ENCODE assay signal across 9 mouse cellular contexts in genomic region chr5:114248174-114248589, GRCm38 (mm10). TPM values are rescaled to one million over a fixed set of nuclear protein-coding genes. Genes with fewer than 3 reads are reported as not detected.
DNase-seq lines count a peak whose midpoint lies in the region; ATAC-seq and TF ChIP-seq lines count a peak whose summit lies in the region.
"Had no signal": no experiment of that assay in that cellular context is flagged by ENCODE, and none has a peak within 500 bp of the region (broad histone marks: within the 10 kb centered on the region; RNA-seq: fewer than 3 reads in every experiment).

No protein-coding gene starts in this region.

- peaks cover 59% of the 10 kb centered on the region for H3K27me3 ChIP-seq in C2C12 (ENCODE audit: control insufficient read depth, insufficient read depth, insufficient read length)
- no peaks in the 10 kb centered on the region for H3K27me3 ChIP-seq in embryonic facial prominence, embryonic 15.5 days
- no peaks in the 10 kb centered on the region for H3K27me3 ChIP-seq in heart, embryonic 15.5 days
- no peaks in the 10 kb centered on the region for H3K27me3 ChIP-seq in liver, embryonic 14.5 days (ENCODE audit: control insufficient read depth, insufficient read depth, low read length)
- peaks cover 8% of the 10 kb centered on the region; the same call in 1 of the 2 replicates for H3K27me3 ChIP-seq in neural tube, embryonic 15.5 days (replicated peaks)

- no peaks in the 10 kb centered on the region for H3K9me3 ChIP-seq in embryonic facial prominence, embryonic 15.5 days (replicated peaks)
- H3K9me3 ChIP-seq in heart, embryonic 15.5 days (replicated peaks), result no peaks in the 10 kb centered on the region
- H3K9me3 ChIP-seq in liver, embryonic 14.5 days (ENCODE audit: control insufficient read depth, low read length), result no peaks in the 10 kb centered on the region
- no peaks in the 10 kb centered on the region for H3K9me3 ChIP-seq in neural tube, embryonic 15.5 days (replicated peaks)

- no peak for TF ChIP-seq POLR2A in bone marrow, adult 2 months (IDR thresholded peaks at IDR 0.05; ENCODE audit: borderline replicate concordance, control insufficient read depth, low read depth, low read length)

- H3K36me3 ChIP-seq in C2C12 (ENCODE audit: control insufficient read depth, insufficient read depth), result no peaks in the 10 kb centered on the region
- no peaks in the 10 kb centered on the region for H3K36me3 ChIP-seq in embryonic facial prominence, embryonic 15.5 days
- peaks cover 44% of the 10 kb centered on the region for H3K36me3 ChIP-seq in heart, embryonic 15.5 days
- H3K36me3 ChIP-seq in liver, embryonic 14.5 days (replicated peaks; ENCODE audit: control insufficient read depth, insufficient read depth, low read depth), result no peaks in the 10 kb centered on the region
- H3K36me3 ChIP-seq in neural tube, embryonic 15.5 days, result no peaks in the 10 kb centered on the region

- H3K4me1 ChIP-seq in bone marrow, adult 2 months (ENCODE audit: control insufficient read depth, insufficient read depth, low read length), result no peaks in the 10 kb centered on the region
- peaks cover 8% of the 10 kb centered on the region for H3K4me1 ChIP-seq in embryonic facial prominence, embryonic 15.5 days
- no peaks in the 10 kb centered on the region for H3K4me1 ChIP-seq in heart, embryonic 15.5 days (replicated peaks)
- H3K4me1 ChIP-seq in liver, embryonic 14.5 days (replicated peaks; ENCODE audit: control insufficient read depth in 2 of 2, insufficient read depth in 2 of 2, low read length in 1 of 2), result no peaks in the 10 kb centered on the region
- peaks cover 11% of the 10 kb centered on the region for H3K4me1 ChIP-seq in neural tube, embryonic 15.5 days

- H3K9ac ChIP-seq in embryonic facial prominence, embryonic 15.5 days, result no peak overlapping the region
- H3K9ac ChIP-seq in heart, embryonic 15.5 days, result no peak overlapping the region
- no peak overlapping the region for H3K9ac ChIP-seq in liver, embryonic 14.5 days (replicated peaks)
- H3K9ac ChIP-seq in neural tube, embryonic 15.5 days (replicated peaks), result no peak overlapping the region; the same call in 1 of the 2 replicates

- ATAC-seq in embryonic facial prominence, embryonic 15.5 days (ENCODE audit: insufficient number of reproducible peaks, low FRiP score, low TSS enrichment, low read depth), result 0 out of 2 replicates have a peak, but pooled peaks have one; percentile 58
- 0 out of 2 replicates have a peak, but pooled peaks have one; percentile 29 for ATAC-seq in heart, embryonic 15.5 days (replicated peaks; ENCODE audit: insufficient number of reproducible peaks, insufficient read depth, low FRiP score, low read depth)
- ATAC-seq in liver, embryonic 14.5 days (ENCODE audit: insufficient read depth), result no peak
- peak; percentile 85 for ATAC-seq in neural tube, embryonic 15.5 days (ENCODE audit: low FRiP score)

- H3K27ac ChIP-seq in bone marrow, adult 2 months (ENCODE audit: control insufficient read depth, insufficient read depth, low read depth, low read length, poor library complexity), result no peak overlapping the region
- H3K27ac ChIP-seq in embryonic facial prominence, embryonic 15.5 days (replicated peaks), result no peak overlapping the region
- no peak overlapping the region for H3K27ac ChIP-seq in heart, embryonic 15.5 days
- H3K27ac ChIP-seq in liver, embryonic 14.5 days, result no peak overlapping the region
- H3K27ac ChIP-seq in neural tube, embryonic 15.5 days (replicated peaks), result no peak overlapping the region

- no peaks in the 10 kb centered on the region for H3K79me3 ChIP-seq in C2C12 (ENCODE audit: low read depth)

- WGBS in bone marrow, adult 2 months, result 21% methylated on average over 14 of the region's 14 CpGs
- WGBS in embryonic facial prominence, embryonic 15.5 days, result 8% methylated on average over 14 of the region's 14 CpGs
- 19% methylated on average over 14 of the region's 14 CpGs for WGBS in heart, embryonic 15.5 days
- 14% methylated on average over 14 of the region's 14 CpGs for WGBS in liver, embryonic 14.5 days (ENCODE audit: insufficient replicate concordance)
- WGBS in neural tube, embryonic 15.5 days, result 19% methylated on average over 14 of the region's 14 CpGs

- no peak overlapping the region for H3ac ChIP-seq in C2C12 (ENCODE audit: control insufficient read depth, insufficient read length, low read depth)

- TF ChIP-seq EP300 in liver, embryonic 14.5 days (IDR thresholded peaks at IDR 0.05; ENCODE audit: low read depth), result no peak

- TF ChIP-seq CTCF in C2C12 (IDR thresholded peaks at IDR 0.05; ENCODE audit: control insufficient read depth, insufficient read depth, insufficient read length), result peak; percentile 96
- peak; percentile 84 for TF ChIP-seq CTCF in bone marrow, adult 2 months (IDR thresholded peaks at IDR 0.05; ENCODE audit: control insufficient read depth, insufficient read depth, low read length)
- peak; percentile 86 for TF ChIP-seq CTCF in liver, embryonic 14.5 days (IDR thresholded peaks at IDR 0.05; ENCODE audit: low read depth)

- no peak overlapping the region for H3K4me3 ChIP-seq in C2C12 (ENCODE audit: insufficient read depth, poor library complexity, severe bottlenecking)
- H3K4me3 ChIP-seq in bone marrow, adult 2 months (replicated peaks; ENCODE audit: control insufficient read depth, low read depth, low read length), result no peak overlapping the region
- no peak overlapping the region for H3K4me3 ChIP-seq in embryonic facial prominence, embryonic 15.5 days (replicated peaks)
- H3K4me3 ChIP-seq in heart, embryonic 15.5 days, result no peak overlapping the region
- H3K4me3 ChIP-seq in liver, embryonic 14.5 days (ENCODE audit: insufficient read depth in 1 of 2, low read depth in 2 of 2, low read length in 2 of 2), result no peak overlapping the region
- H3K4me3 ChIP-seq in neural tube, embryonic 15.5 days (replicated peaks), result no peak overlapping the region
- H3K4me3 ChIP-seq: erythroblast, embryonic 14.5 days had no signal

- peak overlapping the region; percentile 39 for H3K4me2 ChIP-seq in embryonic facial prominence, embryonic 15.5 days (replicated peaks)
- no peak overlapping the region for H3K4me2 ChIP-seq in heart, embryonic 15.5 days
- H3K4me2 ChIP-seq in liver, embryonic 14.5 days (ENCODE audit: low read depth), result no peak overlapping the region
- peak overlapping the region; percentile 40 for H3K4me2 ChIP-seq in neural tube, embryonic 15.5 days

- peak; percentile 77 for DNase-seq in kidney, postnatal 14 days
- peak; percentile 11 to 17 (median 11) for DNase-seq in liver, embryonic 14.5 days (ENCODE audit: low read depth in 3 of 3, low spot score in 3 of 3)
- peak; percentile 25 to 34 for DNase-seq in thymus, adult 18-20 months

- H3K79me2 ChIP-seq in C2C12 (ENCODE audit: control insufficient read depth, insufficient read depth), result no peaks in the 10 kb centered on the region

TF ChIP-seq in C2C12, 6 proteins besides CTCF, POLR2A, EP300 and RAD21:
- TF ChIP-seq USF1 (IDR thresholded peaks at IDR 0.05; ENCODE audit: low read depth) (no peak), MAX (IDR thresholded peaks at IDR 0.05) (no peak), MYOD1 (IDR thresholded peaks at IDR 0.05; ENCODE audit: control insufficient read depth, insufficient read length, low read depth) (no peak), CEBPB (IDR thresholded peaks at IDR 0.05; ENCODE audit: low read depth) (no peak), FOSL1 (IDR thresholded peaks at IDR 0.05; ENCODE audit: insufficient read depth, low read length, poor library complexity, severe bottlenecking) (no peak), MYOG (IDR thresholded peaks at IDR 0.05; ENCODE audit: control insufficient read depth, extremely low read depth, insufficient read length) (no peak)
TF ChIP-seq in C2C12: peak in this region for 0.

RNA-seq across cellular contexts. Expression of gene Foxn4, which starts 25.4 kb away (rescaled TPM):
- not detected for polyA plus RNA-seq in C2C12 (2012; fragmentation: generic; extraction: Trizol)
- polyA plus RNA-seq in bone marrow, adult 2 months (2011; ENCODE audit: insufficient read depth, insufficient read length, low replicate concordance, missing spikeins), result not detected in 2 replicates
- 2.5 and 5.1 TPM in 2 replicates for polyA plus RNA-seq in embryonic facial prominence, embryonic 15.5 days (2015; fragmentation: Nextera tagmentation; extraction: Ambion mirVana)
- 0.11 and 0.20 TPM in 2 replicates for polyA plus RNA-seq in heart, embryonic 15.5 days (2015; fragmentation: Nextera tagmentation; extraction: Ambion mirVana)
- not detected in 2 replicates for polyA plus RNA-seq in liver, embryonic 14.5 days (2012; rRNA removed)
- polyA plus RNA-seq in liver, embryonic 14.5 days (2014; fragmentation: Nextera tagmentation; extraction: Ambion mirVana), result not detected in 2 replicates
- polyA plus RNA-seq in neural tube, embryonic 15.5 days (2015; fragmentation: Nextera tagmentation; extraction: Ambion mirVana), result not detected in 2 replicates
- polyA plus RNA-seq: erythroblast, embryonic 14.5 days had no signal

RNA-seq across cellular contexts. Expression of gene Myo1h, which starts 40.8 kb away (rescaled TPM):
- 2.2 TPM for polyA plus RNA-seq in C2C12 (2012; fragmentation: generic; extraction: Trizol)
- 0.61 and 2.1 TPM in 2 replicates for polyA plus RNA-seq in bone marrow, adult 2 months (2011; ENCODE audit: insufficient read depth, insufficient read length, low replicate concordance, missing spikeins)
- 3.9 and 5.8 TPM in 2 replicates for polyA plus RNA-seq in embryonic facial prominence, embryonic 15.5 days (2015; fragmentation: Nextera tagmentation; extraction: Ambion mirVana)
- 2.0 and 2.6 TPM in 2 replicates for polyA plus RNA-seq in heart, embryonic 15.5 days (2015; fragmentation: Nextera tagmentation; extraction: Ambion mirVana)
- polyA plus RNA-seq in liver, embryonic 14.5 days (2012; rRNA removed), result 0.14 and 0.19 TPM in 2 replicates
- 0.11 and 0.44 TPM in 2 replicates for polyA plus RNA-seq in liver, embryonic 14.5 days (2014; fragmentation: Nextera tagmentation; extraction: Ambion mirVana)
- 0.56 and 0.64 TPM in 2 replicates for polyA plus RNA-seq in neural tube, embryonic 15.5 days (2015; fragmentation: Nextera tagmentation; extraction: Ambion mirVana)
- polyA plus RNA-seq: erythroblast, embryonic 14.5 days had no signal

Comparison
In these comparisons a context has a peak if more than half of its experiments do, and no peak if none do; other contexts are left out.
1. H3K4me2 ChIP-seq: peak in embryonic facial prominence, embryonic 15.5 days (single experiment) and neural tube, embryonic 15.5 days (single experiment); none in heart, embryonic 15.5 days (single experiment) and liver, embryonic 14.5 days (single experiment).
2. DNase-seq: peak in every context shown above with its lines; median percentile 77 in kidney, postnatal 14 days; 30 in thymus, adult 18-20 months; 11 in liver, embryonic 14.5 days.
3. Peak in every context shown above with its lines, with median percentiles within 50 percentile points of each other: CTCF ChIP-seq.